Mouse (Mus musculus): ENCODE data around the gene Tesk1. TPM values are rescaled to one million over a fixed set of nuclear protein-coding genes. Genes with fewer than 3 reads are reported as not detected.

Gene Tesk1
- polyA plus RNA-seq, 1 experiment = 59.0 TPM

DNA sequence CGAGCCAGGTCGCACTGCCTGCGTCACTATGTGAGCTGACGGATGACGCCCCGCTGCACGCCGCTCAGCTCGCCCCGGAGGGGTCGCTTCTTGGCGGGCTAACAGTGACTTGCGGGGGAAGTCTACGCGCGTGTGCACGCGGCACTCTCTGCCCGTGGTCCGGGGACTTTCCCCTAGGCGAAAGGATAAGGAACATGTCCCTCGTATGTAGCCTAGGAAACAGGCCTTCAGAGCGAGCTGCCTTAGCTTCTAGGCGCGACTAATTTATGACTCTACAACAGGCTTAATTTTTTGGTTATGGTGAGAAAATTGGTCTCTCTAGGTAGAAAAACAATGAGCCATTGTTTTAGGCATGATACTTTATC is 51.1 kb downstream of the Tesk1 start, which contains the start of gene Ccdc107:
Gene Ccdc107 (plus strand): TSS at position 80 of the 365 bp plus-strand sequence.
- peak; percentile 97 for DNase-seq
- peak within 1 kb of the TSS; percentile 82 for H3K4me3 ChIP-seq (ENCODE audit: insufficient read depth, low read depth, low read length)
- TF ChIP-seq CTCF (conservative IDR thresholded peaks at IDR 0.05; ENCODE audit: insufficient read depth, insufficient read length, low read depth, low read length) (0 out of 2 replicates have a peak, but pooled peaks have one; percentile 18), POLR2A (IDR thresholded peaks at IDR 0.05; ENCODE audit: low read depth, low read length) (no peak)
- peak within 1 kb of the TSS; percentile 63 for H3K27ac ChIP-seq (ENCODE audit: insufficient read depth, low read depth, low read length)
- H3K27me3 ChIP-seq (replicated peaks; ENCODE audit: control insufficient read depth, insufficient read depth, low read length) = no peaks in the 10 kb centered on the region
- peaks cover 20% of the 10 kb centered on the region; the same call in 1 of the 2 replicates for H3K4me1 ChIP-seq (ENCODE audit: control insufficient read depth, insufficient read depth, low read length)
- no peaks in the 10 kb centered on the region for H3K36me3 ChIP-seq (ENCODE audit: control insufficient read depth, insufficient read depth, low read length)
- under 1% methylated on average over 25 of the region's 25 CpGs for WGBS

DNA sequence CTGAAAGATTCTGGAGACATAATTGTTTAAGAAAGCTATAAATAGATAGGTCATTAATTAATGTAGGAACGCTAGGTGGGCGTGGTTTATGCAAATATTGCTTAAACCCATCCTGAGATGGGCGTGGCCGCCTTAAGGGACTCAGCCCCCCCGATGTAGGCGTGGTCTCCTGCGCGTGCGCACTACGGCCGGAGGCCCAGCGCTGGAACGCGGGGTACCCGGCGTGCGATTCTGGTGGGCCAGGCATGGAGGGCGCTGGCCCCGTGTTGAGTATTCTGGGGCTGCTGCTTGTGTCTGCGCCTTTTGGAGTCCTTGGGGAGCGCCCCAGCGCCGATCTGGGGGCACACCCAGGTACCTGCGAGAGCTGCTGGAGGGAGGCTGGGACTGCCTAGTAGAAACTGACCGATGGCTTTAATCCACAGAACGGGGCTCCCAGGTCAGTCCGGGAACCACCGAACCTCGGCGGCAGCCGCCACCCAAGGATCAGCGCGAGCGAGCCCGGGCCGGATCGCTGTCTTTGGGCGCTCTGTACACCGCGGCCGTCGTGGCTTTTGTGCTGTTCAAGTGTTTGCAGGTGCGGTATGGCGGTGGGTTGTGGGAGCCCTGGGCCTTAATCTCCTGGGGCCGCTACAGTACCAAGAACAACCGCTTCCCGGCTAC is 51.6 kb downstream of the Tesk1 start:
- H3K4me1 ChIP-seq (ENCODE audit: control insufficient read depth, insufficient read depth, low read length) = peaks cover 24% of the 10 kb centered on the region; the same call in 1 of the 2 replicates
- peak overlapping the region; percentile 82 for H3K4me3 ChIP-seq (ENCODE audit: insufficient read depth, low read depth, low read length)
- under 1% methylated on average over 47 of the region's 47 CpGs for WGBS
- no peaks in the 10 kb centered on the region for H3K27me3 ChIP-seq (replicated peaks; ENCODE audit: control insufficient read depth, insufficient read depth, low read length)
- no peaks in the 10 kb centered on the region for H3K36me3 ChIP-seq (ENCODE audit: control insufficient read depth, insufficient read depth, low read length)
- DNase-seq = peak; percentile 98
- H3K27ac ChIP-seq (ENCODE audit: insufficient read depth, low read depth, low read length) = peak overlapping the region; percentile 63
- TF ChIP-seq POLR2A (IDR thresholded peaks at IDR 0.05; ENCODE audit: low read depth, low read length) (peak; percentile 67), CTCF (conservative IDR thresholded peaks at IDR 0.05; ENCODE audit: insufficient read depth, insufficient read length, low read depth, low read length) (no peak)

GRCm38 (mm10) chr4:43493846-43494240 is 52.1 kb downstream of the Tesk1 start:
- 1% methylated on average over 9 of the region's 9 CpGs for WGBS
- no peaks in the 10 kb centered on the region for H3K27me3 ChIP-seq (replicated peaks; ENCODE audit: control insufficient read depth, insufficient read depth, low read length)
- DNase-seq = peak; percentile 38
- TF ChIP-seq CTCF (conservative IDR thresholded peaks at IDR 0.05; ENCODE audit: insufficient read depth, insufficient read length, low read depth, low read length) = no peak
- TF ChIP-seq POLR2A (IDR thresholded peaks at IDR 0.05; ENCODE audit: low read depth, low read length) = no peak
- H3K27ac ChIP-seq (ENCODE audit: insufficient read depth, low read depth, low read length) = peak overlapping the region; percentile 63
- H3K4me1 ChIP-seq (ENCODE audit: control insufficient read depth, insufficient read depth, low read length) = peaks cover 29% of the 10 kb centered on the region; the same call in 1 of the 2 replicates
- H3K4me3 ChIP-seq (ENCODE audit: insufficient read depth, low read depth, low read length) = peak overlapping the region; percentile 82
- H3K36me3 ChIP-seq (ENCODE audit: control insufficient read depth, insufficient read depth, low read length) = no peaks in the 10 kb centered on the region

DNA sequence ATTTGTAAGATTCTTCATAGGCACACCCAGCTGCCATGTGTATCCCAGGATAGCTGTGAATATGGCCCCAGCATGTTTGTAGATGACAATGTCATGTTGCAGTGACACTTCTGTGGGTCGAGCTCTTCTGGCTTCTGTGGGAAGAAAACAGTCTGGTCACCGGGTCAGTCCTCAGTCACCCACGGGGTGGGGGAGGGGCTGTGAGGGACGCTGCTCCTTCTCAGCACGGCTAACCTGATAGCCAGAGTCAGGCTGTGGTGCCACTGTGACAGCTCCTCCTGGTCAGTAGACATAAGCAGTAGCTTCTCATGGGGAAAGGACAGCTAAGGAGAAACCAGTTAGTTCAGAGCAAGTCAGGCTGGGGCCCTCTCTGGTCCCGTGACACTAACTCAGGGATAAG is 54.8 kb downstream of the Tesk1 start:
- Histone ChIP-seq H3K36me3 (ENCODE audit: control insufficient read depth, insufficient read depth, low read length) (no peaks in the 10 kb centered on the region), H3K4me1 (ENCODE audit: control insufficient read depth, insufficient read depth, low read length) (peaks cover 36% of the 10 kb centered on the region; the same call in 1 of the 2 replicates), H3K4me3 (ENCODE audit: insufficient read depth, low read depth, low read length) (no peak overlapping the region), H3K27ac (ENCODE audit: insufficient read depth, low read depth, low read length) (peak overlapping the region; percentile 67), H3K27me3 (replicated peaks; ENCODE audit: control insufficient read depth, insufficient read depth, low read length) (no peaks in the 10 kb centered on the region)
- no peak for DNase-seq
- 51% methylated on average over 6 of the region's 6 CpGs for WGBS
- TF ChIP-seq CTCF (conservative IDR thresholded peaks at IDR 0.05; ENCODE audit: insufficient read depth, insufficient read length, low read depth, low read length) = no peak

- H3K36me3 ChIP-seq (ENCODE audit: control insufficient read depth, insufficient read depth, low read length) = no peaks in the 10 kb centered on the region
- H3K27ac ChIP-seq (ENCODE audit: insufficient read depth, low read depth, low read length) = peak overlapping the region; percentile 91
- peak; percentile 81 for DNase-seq
- TF ChIP-seq POLR2A (IDR thresholded peaks at IDR 0.05; ENCODE audit: low read depth, low read length) = peak; percentile 52
- no peak for TF ChIP-seq CTCF (conservative IDR thresholded peaks at IDR 0.05; ENCODE audit: insufficient read depth, insufficient read length, low read depth, low read length)
- H3K4me1 ChIP-seq (ENCODE audit: control insufficient read depth, insufficient read depth, low read length) = peaks cover 36% of the 10 kb centered on the region; the same call in 1 of the 2 replicates
- WGBS = 64% methylated on average over 8 of the region's 8 CpGs
- no peaks in the 10 kb centered on the region for H3K27me3 ChIP-seq (replicated peaks; ENCODE audit: control insufficient read depth, insufficient read depth, low read length)
- no peak overlapping the region for H3K4me3 ChIP-seq (ENCODE audit: insufficient read depth, low read depth, low read length)
Observed at GRCm38 (mm10) chr4:43497405-43497804, 55.7 kb downstream of the Tesk1 start.

Other genes starting within 250 kb of the Tesk1 start
- 0.38 and 0.54 TPM in 2 replicates for gene Atp8b5, start 174.8 kb upstream of the Tesk1 start, polyA plus RNA-seq (2012; rRNA removed)
- gene Rusc2, start 60.0 kb upstream of the Tesk1 start, polyA plus RNA-seq (2012; rRNA removed) = 15.5 and 17.3 TPM in 2 replicates
- 1.3 and 1.6 TPM in 2 replicates for gene Fam166b, start 12.8 kb upstream of the Tesk1 start, polyA plus RNA-seq (2012; rRNA removed)
- gene Cd72, start 12.7 kb downstream of the Tesk1 start, polyA plus RNA-seq (2012; rRNA removed) = 4.5 and 12.6 TPM in 2 replicates
- 0.23 and 1.4 TPM in 2 replicates for gene Sit1, start 41.8 kb downstream of the Tesk1 start, polyA plus RNA-seq (2012; rRNA removed)
- 529 and 664 TPM in 2 replicates for gene Ccdc107, start 51.0 kb downstream of the Tesk1 start, polyA plus RNA-seq (2012; rRNA removed)
- 17.3 and 26.6 TPM in 2 replicates for gene Arhgef39, start 57.8 kb downstream of the Tesk1 start, polyA plus RNA-seq (2012; rRNA removed)
- 4.9 and 5.8 TPM in 2 replicates for gene Car9, start 65.0 kb downstream of the Tesk1 start, polyA plus RNA-seq (2012; rRNA removed)
- gene Tpm2, start 81.8 kb downstream of the Tesk1 start, polyA plus RNA-seq (2012; rRNA removed) = 10.8 and 51.9 TPM in 2 replicates
- gene Creb3, start 120.4 kb downstream of the Tesk1 start, polyA plus RNA-seq (2012; rRNA removed) = 58.2 and 74.5 TPM in 2 replicates
- 92.1 and 106 TPM in 2 replicates for gene Tln1, start 120.8 kb downstream of the Tesk1 start, polyA plus RNA-seq (2012; rRNA removed)
- 41.2 and 46.9 TPM in 2 replicates for gene Rgp1, start 136.8 kb downstream of the Tesk1 start, polyA plus RNA-seq (2012; rRNA removed)
- gene Gba2, start 136.9 kb downstream of the Tesk1 start, polyA plus RNA-seq (2012; rRNA removed) = 12.2 and 13.9 TPM in 2 replicates
- gene Msmp, start 142.6 kb downstream of the Tesk1 start, polyA plus RNA-seq (2012; rRNA removed) = 2.9 and 4.7 TPM in 2 replicates
- 38.0 and 41.5 TPM in 2 replicates for gene Npr2, start 190.0 kb downstream of the Tesk1 start, polyA plus RNA-seq (2012; rRNA removed)
- gene Spag8, start 211.7 kb downstream of the Tesk1 start, polyA plus RNA-seq (2012; rRNA removed) = 2.2 and 2.4 TPM in 2 replicates
- gene Hint2, start 214.5 kb downstream of the Tesk1 start, polyA plus RNA-seq (2012; rRNA removed) = 374 and 465 TPM in 2 replicates
- 8.3 and 8.6 TPM in 2 replicates for gene Tmem8b, start 227.0 kb downstream of the Tesk1 start, polyA plus RNA-seq (2012; rRNA removed)
- 0.09 and 0.12 TPM in 2 replicates for gene Fam221b, start 227.2 kb downstream of the Tesk1 start, polyA plus RNA-seq (2012; rRNA removed)

Data from kidney, adult 2 months (tissue).